Mouse (Mus musculus): ENCODE measurements around the gene Fundc2. TPM values are rescaled to one million over a fixed set of nuclear protein-coding genes. Genes with fewer than 3 reads are reported as not detected.

The Fundc2 gene
- 19.9 to 32.1 TPM (median 24.9 TPM) in 4 replicates for total RNA-seq (2023; ENCODE audit: inconsistent age)

DNA sequence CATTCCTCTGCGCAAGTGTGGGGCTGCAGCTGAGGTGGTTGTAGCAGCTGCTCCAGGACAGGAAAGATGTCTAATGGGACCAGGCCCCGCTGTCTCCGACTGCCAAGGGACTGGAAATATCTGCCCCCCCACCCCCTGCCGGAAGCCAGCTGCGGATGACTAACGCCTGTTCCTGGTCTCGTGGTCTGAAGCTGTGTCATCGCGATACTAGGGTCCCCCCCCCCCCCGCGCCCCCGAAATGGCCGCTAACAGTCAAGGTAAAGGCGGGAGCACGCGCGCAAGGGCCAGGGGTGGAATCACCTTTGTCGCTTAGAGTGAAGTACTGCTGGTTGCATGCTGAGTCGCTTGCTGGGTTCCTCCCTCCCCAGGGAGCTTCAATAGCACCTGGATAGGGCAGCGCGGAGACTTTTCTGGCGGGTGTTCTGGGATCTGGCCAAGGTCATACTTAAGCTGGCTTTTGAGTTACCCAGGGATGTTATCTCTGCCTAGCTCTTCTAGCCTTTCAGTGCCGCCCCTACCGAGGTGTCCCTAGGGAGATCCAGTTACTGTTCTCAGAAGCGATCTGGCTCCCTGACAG, at the start of gene Fundc2, which contains the start of gene F8:
Fundc2 (plus strand) TSS at position 205 of the 577 bp plus-strand sequence.
F8 (minus strand) TSS at position 421 of the 577 bp plus-strand sequence.

DNA sequence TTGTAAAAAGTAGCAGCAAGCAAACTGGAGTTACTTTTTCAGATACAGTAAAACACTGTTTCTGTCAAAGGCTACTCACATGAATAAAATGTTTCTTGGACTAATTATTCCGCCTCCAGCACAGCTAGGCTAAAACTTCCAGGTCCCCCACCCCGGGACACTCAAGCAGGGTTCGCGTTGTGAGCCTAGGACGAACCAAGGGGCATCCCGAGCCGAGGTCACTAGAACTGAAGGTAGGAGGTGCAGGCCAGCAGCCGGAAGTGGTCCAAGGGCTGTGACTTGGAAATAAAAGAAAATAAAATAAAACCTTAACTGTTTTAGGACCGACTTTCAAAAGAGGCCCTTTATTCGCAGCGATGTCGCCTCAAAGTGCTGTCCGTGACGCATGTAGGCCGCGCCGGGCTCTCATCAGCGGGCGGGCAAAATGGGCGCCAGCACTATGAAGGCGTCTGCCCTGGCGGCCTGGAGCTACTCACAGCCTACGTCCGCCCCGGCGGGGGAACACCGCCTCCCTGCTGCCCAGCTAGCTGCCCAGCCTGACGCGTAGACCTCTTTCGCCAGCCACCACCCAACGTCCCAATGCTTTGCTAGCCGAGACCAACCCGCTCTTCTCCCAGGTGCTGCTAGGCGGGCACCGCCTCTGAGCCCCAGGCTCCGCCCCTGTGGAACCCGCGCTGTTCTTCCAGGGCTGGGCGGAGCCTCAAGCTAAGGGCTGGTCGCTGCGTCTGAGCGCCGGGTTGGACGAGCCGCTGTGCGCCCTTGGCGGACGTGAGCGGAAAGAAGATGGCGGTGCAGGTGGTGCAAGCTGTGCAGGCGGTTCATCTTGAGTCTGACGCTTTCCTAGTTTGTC, 34.0 kb downstream of the Fundc2 start, which contains the start of the genes Cmc4, Mtcp1 and Brcc3:
Cmc4 (minus strand) TSS at position 649 of the 850 bp plus-strand sequence.
Mtcp1 (minus strand) TSS at position 653 of the 850 bp plus-strand sequence.
Brcc3 (plus strand) TSS at position 693 of the 850 bp plus-strand sequence.

Other genes starting within 250 kb of the Fundc2 start
- gene Smim9, start 218.6 kb upstream of the Fundc2 start, total RNA-seq (2023; ENCODE audit: inconsistent age), result not detected in 4 replicates
- 0.32 to 0.75 TPM (median 0.40 TPM) in 4 replicates for gene F8, start 216 bp downstream of the Fundc2 start, total RNA-seq (2023; ENCODE audit: inconsistent age)
- gene Cmc4, start 34.2 kb downstream of the Fundc2 start, total RNA-seq (2023; ENCODE audit: inconsistent age), result 11.3 to 15.8 TPM (median 13.6 TPM) in 4 replicates
- gene Mtcp1, start 34.2 kb downstream of the Fundc2 start, total RNA-seq (2023; ENCODE audit: inconsistent age), result 14.6 to 15.9 TPM (median 15.6 TPM) in 4 replicates
- gene Brcc3, start 34.2 kb downstream of the Fundc2 start, total RNA-seq (2023; ENCODE audit: inconsistent age), result 25.4 to 29.4 TPM (median 26.7 TPM) in 4 replicates
- 57.7 to 65.1 TPM (median 64.1 TPM) in 4 replicates for gene Vbp1, start 131.9 kb downstream of the Fundc2 start, total RNA-seq (2023; ENCODE audit: inconsistent age)
- 0.16 to 0.39 TPM in 2 of 4 replicates, not detected in the others for gene Rab39b, start 195.8 kb downstream of the Fundc2 start, total RNA-seq (2023; ENCODE audit: inconsistent age)

All from B cell, adult (primary cell).